Mouse (Mus musculus): ENCODE results near the gene Dph2. TPM values are rescaled to one million over a fixed set of nuclear protein-coding genes. Genes with fewer than 3 reads are reported as not detected.

Dph2 gene
- polyA plus RNA-seq, 1 experiment from 2014 or later: 21.8 TPM

- Histone ChIP-seq H3K4me2 (peak overlapping the region; percentile 29; the same call in 1 of the 2 replicates), H3K9me3 (replicated peaks) (no peaks in the 10 kb centered on the region), H3K9ac (replicated peaks) (no peak overlapping the region), H3K27ac (replicated peaks) (peak overlapping the region; percentile 68), H3K4me3 (replicated peaks) (no peak overlapping the region), H3K27me3 (replicated peaks) (no peaks in the 10 kb centered on the region), H3K4me1 (peaks cover 32% of the 10 kb centered on the region), H3K36me3 (peaks cover 5% of the 10 kb centered on the region)
- 72% methylated on average over 7 of the region's 7 CpGs for WGBS
- no peak for ATAC-seq (ENCODE audit: low FRiP score)
Measured at GRCm38 (mm10) chr4:117850176-117850575, 41.7 kb downstream of the Dph2 start.

- ATAC-seq (ENCODE audit: low FRiP score): peak; percentile 73
- no peak overlapping the region for H3K9ac ChIP-seq (replicated peaks)
- peaks cover 32% of the 10 kb centered on the region for H3K4me1 ChIP-seq
- H3K4me3 ChIP-seq (replicated peaks): 0 out of 2 replicates have a peak overlapping the region, but pooled peaks have one; percentile 1
- H3K27me3 ChIP-seq (replicated peaks): no peaks in the 10 kb centered on the region
- peak overlapping the region; percentile 69 for H3K27ac ChIP-seq (replicated peaks)
- H3K36me3 ChIP-seq: peaks cover 5% of the 10 kb centered on the region
- H3K9me3 ChIP-seq (replicated peaks): no peaks in the 10 kb centered on the region
- H3K4me2 ChIP-seq: peak overlapping the region; percentile 29
- WGBS: 22% methylated on average over 5 of the region's 5 CpGs
Measured at GRCm38 (mm10) chr4:117849506-117849905, 42.3 kb downstream of the Dph2 start.

GRCm38 (mm10) chr4:117849063-117849462 lies 42.8 kb downstream of the Dph2 start:
- no peaks in the 10 kb centered on the region for H3K27me3 ChIP-seq (replicated peaks)
- 0 out of 2 replicates have a peak overlapping the region, but pooled peaks have one; percentile 1 for H3K4me3 ChIP-seq (replicated peaks)
- H3K9me3 ChIP-seq (replicated peaks): no peaks in the 10 kb centered on the region
- H3K4me1 ChIP-seq: peaks cover 32% of the 10 kb centered on the region
- peak overlapping the region; percentile 29 for H3K4me2 ChIP-seq
- peak; percentile 28; the same call in 1 of the 2 replicates for ATAC-seq (ENCODE audit: low FRiP score)
- peak overlapping the region; percentile 69 for H3K27ac ChIP-seq (replicated peaks)
- peaks cover 5% of the 10 kb centered on the region for H3K36me3 ChIP-seq
- no peak overlapping the region for H3K9ac ChIP-seq (replicated peaks)
- 42% methylated on average over 17 of the region's 17 CpGs for WGBS

- H3K9ac ChIP-seq (replicated peaks): no peak overlapping the region
Measured at GRCm38 (mm10) chr4:117847011-117847410, 44.8 kb downstream of the Dph2 start.

GRCm38 (mm10) chr4:117846261-117846660 lies 45.6 kb downstream of the Dph2 start:
- Histone ChIP-seq H3K4me3 (replicated peaks) (no peak overlapping the region), H3K4me1 (peaks cover 25% of the 10 kb centered on the region), H3K27ac (replicated peaks) (0 out of 2 replicates have a peak overlapping the region, but pooled peaks have one; percentile 9), H3K36me3 (peaks cover 5% of the 10 kb centered on the region), H3K4me2 (no peak overlapping the region), H3K9ac (replicated peaks) (no peak overlapping the region), H3K9me3 (replicated peaks) (no peaks in the 10 kb centered on the region), H3K27me3 (replicated peaks) (no peaks in the 10 kb centered on the region)
- no peak for ATAC-seq (ENCODE audit: low FRiP score)
- 93% methylated on average over 4 of the region's 4 CpGs for WGBS

More at GRCm38 (mm10) chr4:117847011-117847410, 44.8 kb downstream of the Dph2 start:
- ATAC-seq (ENCODE audit: low FRiP score): no peak
- 17% methylated on average over 2 of the region's 2 CpGs for WGBS
- Histone ChIP-seq H3K27ac (replicated peaks) (peak overlapping the region; percentile 9; the same call in 1 of the 2 replicates), H3K4me3 (replicated peaks) (no peak overlapping the region), H3K4me2 (no peak overlapping the region), H3K9me3 (replicated peaks) (no peaks in the 10 kb centered on the region), H3K36me3 (peaks cover 5% of the 10 kb centered on the region), H3K4me1 (peaks cover 25% of the 10 kb centered on the region), H3K27me3 (replicated peaks) (no peaks in the 10 kb centered on the region)

GRCm38 (mm10) chr4:117845316-117845715 lies 46.5 kb downstream of the Dph2 start:
- H3K4me3 ChIP-seq (replicated peaks): no peak overlapping the region
- H3K9ac ChIP-seq (replicated peaks): no peak overlapping the region
- H3K36me3 ChIP-seq: peaks cover 5% of the 10 kb centered on the region
- H3K4me1 ChIP-seq: peaks cover 25% of the 10 kb centered on the region
- no peak for ATAC-seq (ENCODE audit: low FRiP score)
- WGBS: 51% methylated on average over 11 of the region's 11 CpGs
- no peaks in the 10 kb centered on the region for H3K9me3 ChIP-seq (replicated peaks)
- no peak overlapping the region for H3K4me2 ChIP-seq
- no peaks in the 10 kb centered on the region for H3K27me3 ChIP-seq (replicated peaks)
- no peak overlapping the region for H3K27ac ChIP-seq (replicated peaks)

GRCm38 (mm10) chr4:117844467-117844866 lies 47.4 kb downstream of the Dph2 start:
- H3K9ac ChIP-seq (replicated peaks): no peak overlapping the region
- H3K9me3 ChIP-seq (replicated peaks): no peaks in the 10 kb centered on the region
- H3K27me3 ChIP-seq (replicated peaks): no peaks in the 10 kb centered on the region
- no peak overlapping the region for H3K4me3 ChIP-seq (replicated peaks)
- H3K36me3 ChIP-seq: peaks cover 5% of the 10 kb centered on the region
- WGBS: 85% methylated on average over 5 of the region's 5 CpGs
- H3K4me1 ChIP-seq: peaks cover 17% of the 10 kb centered on the region
- no peak overlapping the region for H3K27ac ChIP-seq (replicated peaks)
- no peak overlapping the region for H3K4me2 ChIP-seq
- ATAC-seq (ENCODE audit: low FRiP score): no peak

- WGBS: 93% methylated on average over 5 of the region's 5 CpGs
- ATAC-seq (ENCODE audit: low FRiP score): no peak
- no peaks in the 10 kb centered on the region for H3K27me3 ChIP-seq (replicated peaks)
Measured at GRCm38 (mm10) chr4:117843101-117843500, 48.7 kb downstream of the Dph2 start.

GRCm38 (mm10) chr4:117841566-117841965 lies 50.3 kb downstream of the Dph2 start:
- no peak for ATAC-seq (ENCODE audit: low FRiP score)
- WGBS: 69% methylated on average over 3 of the region's 3 CpGs

More at GRCm38 (mm10) chr4:117843101-117843500, 48.7 kb downstream of the Dph2 start:
- no peak overlapping the region for H3K4me3 ChIP-seq (replicated peaks)
- H3K4me1 ChIP-seq: peaks cover 10% of the 10 kb centered on the region; the same call in 1 of the 2 replicates
- H3K9ac ChIP-seq (replicated peaks): no peak overlapping the region
- H3K9me3 ChIP-seq (replicated peaks): no peaks in the 10 kb centered on the region
- H3K27ac ChIP-seq (replicated peaks): no peak overlapping the region
- no peak overlapping the region for H3K4me2 ChIP-seq
- peaks cover 5% of the 10 kb centered on the region for H3K36me3 ChIP-seq

GRCm38 (mm10) chr4:117840821-117841220 lies 51.0 kb downstream of the Dph2 start:
- 93% methylated on average over 5 of the region's 5 CpGs for WGBS
- Histone ChIP-seq H3K4me3 (replicated peaks) (no peak overlapping the region), H3K4me2 (no peak overlapping the region), H3K9ac (replicated peaks) (no peak overlapping the region), H3K4me1 (peaks cover 8% of the 10 kb centered on the region), H3K9me3 (replicated peaks) (no peaks in the 10 kb centered on the region), H3K27me3 (replicated peaks) (no peaks in the 10 kb centered on the region), H3K36me3 (peaks cover 2% of the 10 kb centered on the region), H3K27ac (replicated peaks) (no peak overlapping the region)
- no peak for ATAC-seq (ENCODE audit: low FRiP score)

More at GRCm38 (mm10) chr4:117841566-117841965, 50.3 kb downstream of the Dph2 start:
- H3K9ac ChIP-seq (replicated peaks): no peak overlapping the region
- H3K4me2 ChIP-seq: no peak overlapping the region
- H3K9me3 ChIP-seq (replicated peaks): no peaks in the 10 kb centered on the region
- H3K27ac ChIP-seq (replicated peaks): no peak overlapping the region
- peaks cover 5% of the 10 kb centered on the region for H3K36me3 ChIP-seq
- no peak overlapping the region for H3K4me3 ChIP-seq (replicated peaks)
- no peaks in the 10 kb centered on the region for H3K27me3 ChIP-seq (replicated peaks)
- peaks cover 10% of the 10 kb centered on the region for H3K4me1 ChIP-seq

- ATAC-seq (ENCODE audit: low FRiP score): no peak
- H3K9me3 ChIP-seq (replicated peaks): no peaks in the 10 kb centered on the region
- H3K4me3 ChIP-seq (replicated peaks): no peak overlapping the region
- H3K27ac ChIP-seq (replicated peaks): no peak overlapping the region
- no peaks in the 10 kb centered on the region for H3K36me3 ChIP-seq
- no peaks in the 10 kb centered on the region for H3K27me3 ChIP-seq (replicated peaks)
- WGBS: 81% methylated on average over 6 of the region's 6 CpGs
- H3K4me1 ChIP-seq: peaks cover 17% of the 10 kb centered on the region
- H3K4me2 ChIP-seq: no peak overlapping the region
- no peak overlapping the region for H3K9ac ChIP-seq (replicated peaks)
Measured at GRCm38 (mm10) chr4:117839366-117839765, 52.5 kb downstream of the Dph2 start.
